Mouse (Mus musculus) heart, embryonic 14.5 days (tissue): ENCODE data around the gene Gm45261. TPM values are rescaled to one million over a fixed set of nuclear protein-coding genes. Genes with fewer than 3 reads are reported as not detected.

ENCODE experiments used
- ATAC-seq: fragments of 200-750 bp; cut with Nextera tagmentation; 2 replicates; pipeline ENCODE4 v1.8.0; 2017; ENCODE audit warnings: low read depth, moderate TSS enrichment; ENCODE audit not compliant: insufficient number of reproducible peaks, insufficient read depth, low FRiP score
- H3K27ac ChIP-seq, 2 experiments: fragments of 200-500 bp in 1 of 2; fragments of 300-500 bp in 1 of 2; sonication (generic) in 1 of 2; replicated peaks in 1 of 2; 2 replicates each; pipeline ENCODE4 v1.5.1; 2012 to 2014; ENCODE audit warnings: low read depth in 2 of 2, low read length in 2 of 2, control low read depth in 1 of 2, mild to moderate bottlenecking in 1 of 2, mixed read lengths in 1 of 2; ENCODE audit not compliant: control insufficient read depth in 1 of 2, insufficient read depth in 1 of 2
- H3K27me3 ChIP-seq: fragments of 300-500 bp; sonication (generic); 2 replicates; pipeline ENCODE4 v1.6.1; 2014; ENCODE audit warnings: mild to moderate bottlenecking, low read length, control low read depth; ENCODE audit not compliant: control insufficient read depth, insufficient read depth
- H3K36me3 ChIP-seq: fragments of 300-500 bp; sonication (generic); 2 replicates; pipeline ENCODE4 v1.6.1; 2014; ENCODE audit warnings: mild to moderate bottlenecking, control low read depth, low read length, mixed read lengths; ENCODE audit not compliant: control insufficient read depth, insufficient read depth
- H3K4me1 ChIP-seq, 2 experiments: fragments of 200-500 bp in 1 of 2; fragments of 300-500 bp in 1 of 2; sonication (generic) in 1 of 2; 2 replicates each; pipeline ENCODE4 v1.6.1; 2012 to 2014; ENCODE audit warnings: low read length in 2 of 2, control low read depth in 1 of 2, mixed read lengths in 1 of 2; ENCODE audit not compliant: control insufficient read depth in 2 of 2, insufficient read depth in 2 of 2
- H3K4me2 ChIP-seq: fragments of 300-500 bp; sonication (generic); 2 replicates; pipeline ENCODE4 v1.6.1; 2014; ENCODE audit warnings: mild to moderate bottlenecking, low read length
- H3K4me3 ChIP-seq, 2 experiments: fragments of 200-500 bp in 1 of 2; fragments of 300-500 bp in 1 of 2; sonication (generic) in 1 of 2; 2 replicates each; pipeline ENCODE4 v1.5.1; 2012 to 2014; ENCODE audit warnings: low read length in 2 of 2, mild to moderate bottlenecking in 2 of 2, control low read depth in 1 of 2, low read depth in 1 of 2, moderate library complexity in 1 of 2; ENCODE audit not compliant: control insufficient read depth in 1 of 2, insufficient read depth in 1 of 2
- H3K9ac ChIP-seq: fragments of 300-500 bp; sonication (generic); 2 replicates; pipeline ENCODE4 v1.6.1; 2014; ENCODE audit warnings: mild to moderate bottlenecking, low read length
- H3K9me3 ChIP-seq: fragments of 300-500 bp; sonication (generic); 2 replicates; pipeline ENCODE4 v1.6.1; 2016; ENCODE audit warnings: low read length, control low read depth; ENCODE audit not compliant: control insufficient read depth
- WGBS: fragments of 180-500 bp; shearing (Covaris S2); extraction: QIAGEN DNeasy Blood & Tissue Kit; methylation state at CpG from one replicate; pipeline ENCODE4 v1.1.7; 2014; 5-methylcytosine and 5-hydroxymethylcytosine counted together
- polyA plus RNA-seq: library from polyadenylated mRNA; unstranded; fragments of >200 nt; fragmentation: Nextera tagmentation; extraction: Ambion mirVana; gene quantifications from 2 replicates; pipeline ENCODE4 v1.2.1, GENCODE M21; 2014

Gm45261 gene
- polyA plus RNA-seq, 1 experiment from 2014 or later, result not detected

DNA sequence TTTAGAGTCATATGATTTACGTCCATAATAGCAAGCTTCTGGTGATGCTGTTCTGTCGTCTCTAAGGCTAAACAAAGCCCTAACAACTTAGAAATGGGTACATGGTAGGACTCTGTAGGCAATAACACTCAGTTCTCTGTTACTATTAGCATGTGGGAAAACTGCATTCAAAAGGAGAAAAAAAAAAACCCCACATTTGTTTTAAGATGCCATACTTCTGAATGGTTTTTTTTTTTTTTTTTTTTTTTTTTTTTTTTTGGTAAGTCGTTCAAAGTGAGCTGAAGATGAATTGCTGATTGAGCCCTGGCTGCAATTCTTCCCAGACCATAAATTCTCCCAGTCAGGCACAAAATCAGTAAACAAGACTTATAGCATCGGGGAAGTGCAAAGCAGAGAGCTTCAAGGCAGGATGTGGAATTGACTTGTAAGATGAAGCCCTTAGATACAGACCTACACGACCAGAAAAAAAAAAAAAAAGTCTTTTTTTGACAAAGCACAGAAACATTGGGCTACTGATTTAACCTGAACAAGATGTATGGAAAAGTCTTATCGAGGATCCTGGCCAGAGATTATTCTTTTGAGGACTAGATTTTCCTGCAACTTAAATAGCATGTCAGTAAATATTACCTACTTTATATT, 51.7 kb downstream of the Gm45261 start:
- ATAC-seq, result no peak
- Histone ChIP-seq H3K4me3 (no peak overlapping the region), H3K4me2 (no peak overlapping the region), H3K9me3 (no peaks in the 10 kb centered on the region), H3K27ac (no peak overlapping the region), H3K27me3 (no peaks in the 10 kb centered on the region), H3K36me3 (no peaks in the 10 kb centered on the region), H3K9ac (no peak overlapping the region), H3K4me1 (no peaks in the 10 kb centered on the region)
- WGBS, result 62% methylated on average over 6 of the region's 6 CpGs

GRCm38 (mm10) chr1:80408586-80408985, 52.7 kb downstream of the Gm45261 start:
- 0% methylated on average over 3 of the region's 3 CpGs for WGBS
- Histone ChIP-seq H3K4me2 (no peak overlapping the region), H3K9ac (no peak overlapping the region), H3K36me3 (no peaks in the 10 kb centered on the region), H3K9me3 (no peaks in the 10 kb centered on the region), H3K4me3 (no peak overlapping the region), H3K4me1 (no peaks in the 10 kb centered on the region), H3K27me3 (no peaks in the 10 kb centered on the region), H3K27ac (no peak overlapping the region)
- ATAC-seq, result no peak

DNA sequence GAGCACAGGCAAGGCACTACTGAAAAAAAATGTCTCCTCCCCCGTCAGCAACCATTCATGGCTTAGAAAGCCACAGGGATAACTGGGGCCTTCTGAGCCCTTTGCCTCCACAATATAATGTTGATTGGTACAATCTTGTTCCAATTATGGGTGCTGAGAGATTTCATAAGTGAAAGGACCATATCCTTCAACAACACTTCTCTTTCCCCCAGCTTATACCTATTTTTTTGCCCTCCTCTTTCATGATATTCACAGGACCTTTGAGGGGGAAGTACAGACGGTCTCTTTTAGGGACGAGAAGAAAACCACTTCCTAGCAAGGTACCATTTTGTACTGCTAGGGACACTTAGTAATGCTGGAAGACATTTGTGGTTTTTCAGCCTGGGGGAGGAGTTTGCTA, 57.1 kb downstream of the Gm45261 start:
- Histone ChIP-seq H3K4me3 (no peak overlapping the region), H3K27ac (no peak overlapping the region), H3K9ac (no peak overlapping the region), H3K36me3 (no peaks in the 10 kb centered on the region), H3K4me1 (no peaks in the 10 kb centered on the region), H3K9me3 (no peaks in the 10 kb centered on the region), H3K27me3 (no peaks in the 10 kb centered on the region), H3K4me2 (no peak overlapping the region)
- no peak for ATAC-seq
- WGBS, result 71% methylated on average over 3 of the region's 3 CpGs

DNA sequence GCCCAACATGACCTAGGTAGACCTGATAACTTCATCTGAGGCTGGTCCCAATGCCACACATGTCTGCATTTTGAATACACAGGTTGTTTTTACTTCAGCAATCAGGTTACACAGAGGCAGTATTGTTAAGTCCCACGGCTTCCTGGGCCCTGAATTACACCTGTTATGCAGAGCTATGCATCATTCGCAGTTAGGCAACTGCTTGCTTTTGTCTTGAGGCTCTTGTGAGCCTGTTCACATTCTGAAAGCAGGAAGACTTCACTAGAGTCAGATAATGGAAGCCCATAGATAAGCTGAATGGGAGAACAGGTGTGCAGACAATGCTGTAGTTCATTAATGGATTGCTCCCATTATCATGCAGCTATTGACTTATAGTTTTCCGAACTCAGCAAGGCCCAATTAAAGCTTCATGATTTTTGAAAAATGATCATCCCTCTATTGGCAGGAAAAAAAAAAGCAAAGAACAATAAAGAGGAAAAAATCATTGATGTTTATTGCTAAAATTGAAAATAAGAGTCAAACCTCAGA, 57.8 kb downstream of the Gm45261 start:
- Histone ChIP-seq H3K4me1 (no peaks in the 10 kb centered on the region), H3K4me3 (no peak overlapping the region), H3K9ac (no peak overlapping the region), H3K4me2 (no peak overlapping the region), H3K27me3 (no peaks in the 10 kb centered on the region), H3K27ac (no peak overlapping the region), H3K36me3 (no peaks in the 10 kb centered on the region), H3K9me3 (no peaks in the 10 kb centered on the region)
- ATAC-seq, result no peak
- WGBS, result 85% methylated on average over 3 of the region's 3 CpGs

- H3K4me1 ChIP-seq, result no peaks in the 10 kb centered on the region
- H3K27me3 ChIP-seq, result no peaks in the 10 kb centered on the region
- no peak overlapping the region for H3K9ac ChIP-seq
- no peak overlapping the region for H3K4me3 ChIP-seq
- ATAC-seq, result no peak
- H3K36me3 ChIP-seq, result no peaks in the 10 kb centered on the region
- 62% methylated on average over 1 of the region's 1 CpGs for WGBS
- H3K9me3 ChIP-seq, result no peaks in the 10 kb centered on the region
- no peak overlapping the region for H3K4me2 ChIP-seq
- H3K27ac ChIP-seq, result no peak overlapping the region
Observed at GRCm38 (mm10) chr1:80401961-80402360, 59.3 kb downstream of the Gm45261 start.

Other genes starting within 250 kb of the Gm45261 start
- gene Fam124b, start 243.0 kb downstream of the Gm45261 start, polyA plus RNA-seq, result 1.0 and 1.5 TPM in 2 replicates
- 46.4 and 48.3 TPM in 2 replicates for gene Cul3, start 121.0 kb downstream of the Gm45261 start, polyA plus RNA-seq